Mouse (Mus musculus): ENCODE measurements around the gene Ptgfrn. TPM values are rescaled to one million over a fixed set of nuclear protein-coding genes. Genes with fewer than 3 reads are reported as not detected.

The Ptgfrn gene
- total RNA-seq, 2 experiments from 2014 or later = 31.6 to 39.6 TPM

DNA sequence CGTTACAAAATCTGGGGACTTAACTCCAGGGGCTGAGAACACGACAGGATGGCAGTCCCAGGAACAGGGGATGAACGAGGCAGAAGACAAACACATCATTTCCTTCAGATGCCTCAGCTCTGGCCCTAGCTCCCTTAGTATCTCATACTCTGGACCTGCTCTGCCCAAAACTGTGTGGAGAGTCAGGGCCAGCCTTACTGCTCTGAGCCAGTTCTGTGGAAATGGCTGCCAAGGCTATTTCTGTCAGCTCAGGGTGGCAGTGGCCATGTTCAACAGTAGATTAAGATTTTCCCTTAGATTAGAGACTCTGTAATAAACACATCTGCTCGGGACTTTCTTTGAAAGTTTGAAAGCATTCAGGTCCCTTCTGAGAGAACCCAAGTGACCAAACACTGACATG lies 58.5 kb downstream of the Ptgfrn start:
- intact Hi-C loops (cut with DNase I; ENCODE audit: low total_unique reads) = no loop called here
- DNase-seq = no peak

DNA sequence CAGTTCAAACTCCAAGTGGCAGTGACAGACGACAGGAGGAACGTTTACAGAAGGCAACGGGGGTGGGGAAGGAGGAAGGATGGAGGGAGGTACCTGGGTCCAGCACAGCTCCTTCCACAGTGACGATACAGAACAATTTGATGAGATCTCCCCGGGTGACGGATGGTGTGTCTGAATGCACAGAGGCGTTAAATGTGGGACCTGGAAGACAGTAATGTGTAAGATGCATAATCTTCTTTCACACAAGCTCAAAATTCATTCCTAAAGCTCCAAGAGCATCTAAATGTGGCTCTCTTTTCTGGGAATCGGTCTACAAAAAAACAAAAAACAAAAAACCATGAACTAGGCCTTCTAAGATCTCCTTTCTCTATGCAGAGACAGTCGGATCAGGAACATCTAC lies 60.1 kb downstream of the Ptgfrn start:
- intact Hi-C loops (cut with DNase I; ENCODE audit: low total_unique reads) = no loop called here
- DNase-seq = no peak

DNA sequence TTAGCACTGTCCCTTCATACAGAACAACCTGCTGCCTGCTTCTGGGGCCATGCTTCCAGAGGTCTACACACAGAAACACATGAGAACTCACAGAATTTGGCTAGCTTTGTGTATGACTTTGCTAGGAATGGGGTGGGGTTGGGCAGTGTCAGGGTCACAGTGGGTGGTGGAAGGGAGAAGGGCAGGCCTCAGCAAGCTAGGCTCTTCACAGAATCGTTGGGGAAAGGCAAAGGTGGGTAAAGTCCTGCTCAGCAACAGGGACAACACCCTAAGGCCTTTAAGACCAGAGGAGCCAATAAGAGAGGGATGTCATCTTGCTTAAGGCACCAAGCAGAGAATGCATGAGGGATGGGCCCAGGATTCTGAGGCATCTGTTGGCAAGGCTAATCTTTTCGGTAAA lies 61.3 kb downstream of the Ptgfrn start:
- intact Hi-C loops (cut with DNase I; ENCODE audit: low total_unique reads) = no loop called here
- DNase-seq = no peak

DNA sequence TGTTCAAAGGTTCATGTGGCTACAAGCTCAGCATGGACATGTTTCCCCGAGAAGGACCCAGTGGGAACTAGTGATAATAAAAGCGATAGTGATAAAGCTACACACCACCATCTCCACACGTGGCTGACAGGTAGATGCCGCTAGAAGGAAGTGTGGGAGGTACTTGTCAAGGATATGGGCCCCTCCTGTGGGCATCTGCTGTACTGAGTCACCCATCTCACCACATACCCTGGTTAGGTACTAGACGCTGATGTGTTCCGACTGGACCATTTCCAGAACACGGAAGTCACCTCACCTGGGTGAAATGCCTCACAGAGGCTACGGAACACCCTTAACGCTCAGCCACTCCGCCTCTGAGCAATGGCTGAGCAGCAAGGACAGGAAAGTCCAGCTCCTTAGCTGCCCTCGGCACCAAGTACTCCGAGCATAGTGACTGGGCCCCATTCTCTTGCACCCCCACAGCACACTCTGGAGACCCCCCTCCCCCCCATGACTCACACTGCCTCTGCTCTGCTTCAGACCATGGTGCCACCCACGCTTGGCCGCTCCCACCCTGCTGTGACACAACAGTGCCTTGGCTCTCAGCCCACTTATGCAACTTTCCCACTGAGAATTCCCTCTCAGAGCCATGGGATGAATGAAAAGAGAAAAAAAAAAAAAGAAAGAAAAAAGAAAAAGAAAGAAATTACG lies 62.3 kb downstream of the Ptgfrn start:
- intact Hi-C loops (cut with DNase I; ENCODE audit: low total_unique reads) = no loop called here
- DNase-seq = peak; percentile 72

DNA sequence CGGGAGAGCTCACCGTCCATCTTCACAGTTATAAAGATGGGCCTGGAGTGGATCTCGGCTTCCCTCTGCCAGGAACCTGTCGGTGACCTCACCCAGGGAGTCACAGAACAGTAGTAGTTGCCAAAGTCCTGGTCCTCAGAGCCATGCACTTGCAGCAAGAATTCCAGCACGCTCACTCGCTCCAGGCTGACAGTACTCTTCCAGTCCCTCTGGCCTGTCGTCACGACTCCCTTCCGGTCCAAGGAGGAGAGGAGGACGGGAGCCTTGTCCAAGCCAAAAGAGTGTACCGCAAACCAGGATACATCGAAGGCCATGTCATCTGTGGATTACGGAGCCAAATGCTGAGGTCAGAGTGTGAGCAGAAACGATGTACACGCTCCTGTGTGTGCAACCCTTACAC lies 64.6 kb downstream of the Ptgfrn start:
- DNase-seq = peak; percentile 75
- intact Hi-C loops (cut with DNase I; ENCODE audit: low total_unique reads) = no loop called here

DNA sequence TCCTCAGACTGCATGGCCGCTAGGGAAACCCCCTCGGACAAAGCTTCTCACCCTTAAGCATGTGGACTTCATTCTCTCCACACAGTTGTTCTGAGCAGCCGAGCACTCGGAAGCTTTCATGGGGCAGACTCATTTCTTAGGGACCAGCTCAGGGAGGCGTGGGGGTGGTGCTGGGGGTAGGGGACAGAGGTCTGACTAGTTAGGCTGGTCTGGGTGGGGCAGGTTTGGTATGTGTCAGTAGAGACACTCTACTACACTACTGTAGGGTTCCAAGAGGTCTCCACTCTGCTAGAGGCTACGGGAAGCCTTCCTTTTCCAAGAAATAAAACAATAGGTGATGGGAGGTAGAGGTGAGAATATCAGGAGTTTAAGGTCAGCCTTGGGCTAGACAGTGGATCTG lies 65.4 kb downstream of the Ptgfrn start:
- DNase-seq = no peak
- intact Hi-C loops (cut with DNase I; ENCODE audit: low total_unique reads) = no loop called here

DNA sequence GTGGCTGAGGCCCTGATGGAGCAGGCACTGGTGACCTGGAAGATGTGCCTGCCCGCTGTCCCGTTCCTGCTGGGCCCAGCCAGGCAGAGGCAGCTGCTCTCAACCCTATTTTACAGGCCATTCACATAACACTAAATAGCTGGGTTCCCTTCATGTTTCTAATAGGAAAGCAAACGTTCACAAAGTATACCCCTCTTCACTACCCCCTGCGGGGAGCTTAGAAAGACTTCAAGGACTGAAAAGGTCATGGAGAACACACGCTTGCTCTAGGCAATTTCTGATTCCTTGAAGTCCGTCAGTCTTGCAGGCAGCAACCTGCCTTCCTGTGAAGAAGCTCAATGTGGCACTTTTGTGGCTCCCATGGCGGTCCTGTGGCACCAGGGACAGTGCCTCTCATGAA lies 68.1 kb downstream of the Ptgfrn start:
- intact Hi-C loops (cut with DNase I; ENCODE audit: low total_unique reads) = no loop called here

DNA sequence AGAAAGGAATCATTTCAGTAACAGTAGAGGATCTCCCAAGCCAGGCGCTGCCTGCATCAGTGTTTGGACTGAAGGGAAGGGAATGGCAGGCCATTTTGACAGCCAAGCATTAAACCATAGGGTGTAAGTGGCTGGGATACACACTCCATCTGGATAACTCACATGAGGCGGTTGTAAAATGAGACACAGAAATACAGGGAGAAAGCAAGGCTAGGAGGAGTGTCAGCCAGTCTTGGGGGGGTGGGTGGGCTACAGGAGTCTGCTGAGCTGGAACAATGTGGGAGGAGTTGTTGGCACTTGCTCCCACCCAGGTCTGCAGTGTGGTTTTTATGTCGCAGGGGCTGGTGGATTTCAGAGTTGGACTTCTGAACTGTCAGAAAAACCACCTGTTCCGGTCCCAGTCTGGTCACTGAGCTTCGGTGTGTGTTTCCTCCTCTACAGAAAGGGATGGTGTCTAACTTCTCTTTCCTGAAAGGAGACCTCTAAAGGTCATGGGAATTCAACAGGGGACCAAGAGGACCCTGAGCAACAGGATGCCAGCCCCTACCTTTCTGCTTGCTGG lies 72.0 kb downstream of the Ptgfrn start:
- intact Hi-C loops (cut with DNase I; ENCODE audit: low total_unique reads) = no loop called here
- DNase-seq = no peak

More for the DNA sequence above, 68.1 kb downstream of the Ptgfrn start:
- no peak for DNase-seq

DNA sequence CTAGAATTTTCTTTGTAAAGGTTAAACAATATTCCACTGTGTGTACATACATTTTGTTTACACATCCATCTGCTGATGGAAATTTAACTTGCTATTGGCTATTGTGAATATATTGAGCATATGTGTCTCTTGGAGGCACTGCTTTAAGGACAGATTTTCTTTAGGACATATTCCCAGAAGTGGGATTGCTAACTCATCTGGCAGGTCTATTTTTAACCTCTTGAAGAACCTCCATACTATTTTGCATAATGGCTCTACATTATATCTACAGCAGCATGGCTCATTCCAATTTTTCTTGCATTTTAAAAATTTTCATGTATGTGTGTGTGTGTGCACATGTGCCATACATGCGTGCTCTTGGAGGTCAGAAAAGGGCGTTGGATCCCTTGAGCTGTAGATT lies 74.1 kb downstream of the Ptgfrn start:
- no peak for DNase-seq
- intact Hi-C loops (cut with DNase I; ENCODE audit: low total_unique reads) = no loop called here

DNA sequence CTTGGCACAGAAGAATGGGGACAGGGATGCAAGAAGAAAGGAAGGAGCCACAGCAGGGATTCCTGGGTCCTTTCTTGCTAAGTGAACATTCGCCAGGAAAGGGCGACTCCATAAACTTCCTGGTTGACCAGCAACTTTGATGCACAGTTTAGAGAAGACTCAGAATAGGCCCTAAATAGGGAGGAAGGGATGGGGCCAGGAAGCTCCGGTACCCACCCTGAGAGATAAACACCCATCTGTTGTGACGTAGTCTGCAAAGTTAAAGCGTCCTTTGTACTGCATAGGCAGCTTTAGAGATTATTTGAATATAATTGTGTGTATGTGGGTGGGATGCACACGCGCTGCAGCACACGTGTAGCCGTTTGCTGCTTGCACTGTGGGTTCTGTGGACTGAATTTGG lies 75.6 kb downstream of the Ptgfrn start:
- intact Hi-C loops (cut with DNase I; ENCODE audit: low total_unique reads) = no loop called here
- no peak for DNase-seq

DNA sequence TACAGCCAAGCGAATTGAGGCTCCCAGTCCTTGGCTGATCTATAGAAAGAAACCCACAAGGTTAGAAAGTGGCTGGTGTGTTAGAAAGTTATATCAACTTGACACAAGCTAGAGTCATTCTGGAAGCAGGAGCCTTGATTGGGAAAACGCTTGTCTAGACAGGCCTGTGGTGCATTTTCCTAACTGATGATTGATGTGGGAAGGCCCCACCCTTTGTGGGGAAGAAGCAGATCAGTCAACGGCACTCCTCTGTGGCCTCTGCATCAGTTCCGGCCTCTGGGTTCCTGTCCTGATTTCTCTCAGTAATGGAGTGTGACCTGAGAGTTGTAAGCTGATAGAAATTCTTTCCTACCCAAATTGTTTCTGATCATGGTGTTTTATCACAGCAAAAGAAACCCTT lies 76.4 kb downstream of the Ptgfrn start:
- intact Hi-C loops (cut with DNase I; ENCODE audit: low total_unique reads) = no loop called here
- no peak for DNase-seq

DNA sequence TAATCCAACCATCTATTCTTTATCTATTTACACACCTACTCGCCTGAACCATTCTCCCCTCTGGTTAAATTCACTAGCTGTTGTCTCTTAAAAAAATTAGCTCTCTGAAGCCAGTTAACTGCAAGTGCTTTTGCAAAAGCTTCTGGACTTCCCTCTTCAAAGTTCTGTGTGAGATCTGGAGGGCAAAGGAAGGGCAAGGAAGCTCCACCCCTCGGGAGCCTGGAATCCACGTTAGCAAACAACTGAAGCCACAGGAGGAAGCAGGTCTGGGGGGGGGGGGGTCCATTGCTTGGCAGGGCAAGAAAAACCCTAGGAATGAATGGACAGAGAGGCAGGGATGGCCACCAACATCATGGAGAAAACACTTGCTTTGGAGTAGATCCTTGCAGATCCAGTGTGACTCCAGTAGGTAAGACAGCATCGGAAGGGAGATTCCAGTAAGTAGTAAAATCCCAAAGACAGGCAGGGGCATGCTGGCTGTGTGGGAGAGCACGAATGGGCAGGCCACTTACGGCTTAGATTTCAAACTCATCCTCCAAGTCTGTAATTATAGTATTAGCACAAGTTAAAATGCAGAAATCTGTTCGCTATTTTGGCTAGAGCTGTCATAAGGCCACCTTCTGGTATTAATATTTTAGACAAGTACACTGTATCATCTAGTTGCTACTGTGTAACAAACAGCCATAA lies 78.5 kb downstream of the Ptgfrn start:
- DNase-seq = no peak
- intact Hi-C loops (cut with DNase I; ENCODE audit: low total_unique reads) = no loop called here

DNA sequence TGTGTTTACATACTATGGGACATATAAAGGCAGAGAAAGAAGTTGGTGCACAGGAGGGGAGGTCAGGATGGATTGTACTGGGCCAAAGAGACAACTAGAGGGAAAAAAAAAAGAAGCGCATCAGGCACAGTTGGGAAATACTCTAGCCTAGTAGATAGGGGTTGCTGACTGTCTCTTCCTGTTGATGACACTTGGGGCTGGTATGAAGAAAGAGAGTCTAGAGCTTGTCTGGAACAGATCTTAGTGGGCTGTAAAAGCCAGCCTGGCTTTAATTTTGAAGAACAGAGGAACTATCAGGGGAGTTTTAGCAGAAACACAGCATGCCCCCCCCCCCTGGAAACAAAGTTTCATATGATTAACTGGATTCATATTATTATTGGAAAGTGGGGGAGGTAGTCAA lies 79.4 kb downstream of the Ptgfrn start:
- intact Hi-C loops (cut with DNase I; ENCODE audit: low total_unique reads) = no loop called here
- no peak for DNase-seq

DNA sequence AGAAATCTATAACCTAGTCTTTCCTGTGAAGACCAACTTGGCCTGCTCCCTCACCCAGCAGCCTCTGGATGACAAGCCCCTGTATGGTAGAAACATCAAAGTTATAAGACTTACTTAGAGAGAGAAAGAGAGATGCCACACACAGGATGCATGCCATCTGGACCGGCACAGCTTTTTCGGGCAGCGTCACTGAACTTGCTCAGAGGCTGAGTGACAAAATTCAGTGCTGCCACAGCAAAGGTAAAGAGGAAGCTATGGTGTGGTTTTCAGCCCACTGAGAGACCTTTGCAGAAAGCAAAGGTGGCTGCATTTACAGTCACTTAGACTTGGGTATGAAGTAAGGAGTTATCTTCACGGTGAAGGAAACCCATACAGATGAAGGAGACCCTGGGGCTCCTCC lies 80.7 kb downstream of the Ptgfrn start, which contains the start of gene Cd101:
Gene Cd101 (minus strand): TSS at position 218 of the 400 bp plus-strand sequence.
- no peak for DNase-seq
- intact Hi-C loops (cut with DNase I; ENCODE audit: low total_unique reads) = no loop called here

DNA sequence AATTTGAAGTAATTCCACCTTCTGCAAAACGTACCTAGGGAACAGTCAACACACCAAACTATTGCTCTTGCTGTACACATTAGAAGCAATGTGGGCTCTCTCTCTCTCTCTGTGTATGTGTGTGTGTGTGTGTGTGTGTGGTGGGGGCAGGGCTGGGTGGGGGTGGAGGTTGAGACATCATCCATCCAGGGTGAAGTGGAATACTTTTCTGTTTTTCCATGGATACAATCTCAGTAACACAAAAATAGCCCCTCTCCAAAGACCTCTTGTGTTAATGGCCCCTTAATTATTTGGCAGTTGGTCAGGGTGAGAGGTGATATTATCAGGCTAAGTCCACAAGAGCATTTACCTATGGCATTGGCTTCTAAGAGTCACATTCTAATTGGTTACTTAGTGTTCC lies 83.3 kb downstream of the Ptgfrn start:
- DNase-seq = no peak
- intact Hi-C loops (cut with DNase I; ENCODE audit: low total_unique reads) = no loop called here

DNA sequence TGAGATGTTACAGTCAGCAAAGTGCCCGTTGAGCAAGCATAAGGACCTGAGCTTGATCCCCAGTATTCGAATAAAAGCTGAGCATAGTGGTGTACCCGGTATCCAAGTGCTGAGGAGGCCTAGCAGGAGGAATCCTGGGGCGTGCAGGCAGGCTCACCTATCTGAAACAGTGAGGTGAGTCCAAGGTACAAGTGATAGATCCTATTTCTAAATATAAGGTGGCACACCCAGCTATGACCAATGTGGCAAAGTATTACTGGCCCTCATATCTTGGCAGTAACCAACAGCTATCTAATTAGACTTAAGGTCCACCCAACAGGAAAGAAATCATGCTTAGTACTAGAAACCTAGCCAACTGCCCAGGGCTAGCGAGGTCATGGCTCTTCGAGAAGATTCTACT lies 87.1 kb downstream of the Ptgfrn start:
- intact Hi-C loops (cut with DNase I; ENCODE audit: low total_unique reads) = no loop called here
- DNase-seq = no peak

DNA sequence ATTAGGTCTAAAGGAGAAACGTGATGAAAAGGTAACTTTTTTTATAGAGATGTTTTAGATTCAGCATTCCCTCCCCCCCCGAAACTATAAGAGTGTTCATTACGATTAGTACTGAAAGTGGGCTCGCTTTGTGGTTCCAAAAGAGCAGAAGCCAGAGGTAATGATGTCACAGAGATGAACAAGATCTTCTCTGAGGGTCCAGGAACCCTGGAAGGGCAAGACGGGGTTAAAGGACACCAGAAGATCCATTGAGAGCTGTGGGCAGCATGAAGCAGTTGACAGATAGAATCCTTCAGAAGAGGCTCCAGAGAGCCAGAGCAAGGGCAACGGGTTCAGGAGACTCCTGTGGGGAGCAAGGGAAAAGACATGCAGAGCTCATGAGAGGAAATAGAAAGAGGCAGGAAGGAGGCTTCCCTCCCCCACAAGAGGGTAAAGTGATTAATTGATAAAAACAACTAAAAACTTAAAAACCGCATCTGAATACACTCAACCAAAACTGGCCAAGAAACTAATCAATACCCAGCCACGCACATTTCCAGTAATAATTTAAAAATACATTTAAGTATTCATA lies 88.5 kb downstream of the Ptgfrn start:
- DNase-seq = no peak
- intact Hi-C loops (cut with DNase I; ENCODE audit: low total_unique reads) = no loop called here

DNA sequence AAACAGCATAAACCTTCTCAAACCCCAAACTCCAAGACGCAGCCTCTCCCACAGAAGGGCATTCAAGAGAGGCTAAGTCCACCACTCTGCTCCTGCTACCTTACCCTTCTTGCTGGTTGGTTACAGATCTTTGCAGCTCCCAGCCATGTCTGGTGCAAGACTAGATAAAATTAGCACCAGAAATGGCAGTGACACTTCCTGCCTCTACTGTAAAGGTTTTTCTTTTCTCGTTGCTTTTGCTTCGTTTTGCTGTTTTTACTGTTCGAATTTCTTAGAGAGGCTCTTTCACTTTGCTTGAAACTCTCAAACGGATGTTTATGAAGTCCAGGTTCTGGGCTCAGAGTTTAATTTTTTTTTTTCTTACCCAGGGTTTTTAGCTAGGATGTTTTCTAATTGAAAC lies 89.0 kb downstream of the Ptgfrn start:
- intact Hi-C loops (cut with DNase I; ENCODE audit: low total_unique reads) = no loop called here

DNA sequence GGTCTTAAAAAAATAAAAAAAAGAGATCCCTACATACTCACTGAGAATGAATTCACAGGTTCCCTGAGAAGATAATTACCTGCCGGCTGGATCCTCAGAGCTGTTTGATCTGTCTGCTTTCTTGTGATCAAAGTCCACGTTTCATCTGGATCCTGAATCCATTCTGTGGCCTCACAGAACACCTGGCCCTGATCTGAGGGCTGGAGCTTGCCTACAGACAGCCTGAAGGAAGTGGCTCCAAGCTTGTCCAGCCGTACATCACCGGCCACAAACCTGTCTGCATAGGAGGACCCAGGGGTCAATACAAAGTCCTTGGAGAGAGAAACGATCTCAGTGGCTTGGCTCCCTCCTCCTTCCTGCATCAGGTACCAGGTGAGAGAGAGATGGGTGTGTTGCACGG lies 91.6 kb downstream of the Ptgfrn start:
- no peak for DNase-seq
- intact Hi-C loops (cut with DNase I; ENCODE audit: low total_unique reads) = no loop called here

More for the DNA sequence above, 89.0 kb downstream of the Ptgfrn start:
- no peak for DNase-seq

DNA sequence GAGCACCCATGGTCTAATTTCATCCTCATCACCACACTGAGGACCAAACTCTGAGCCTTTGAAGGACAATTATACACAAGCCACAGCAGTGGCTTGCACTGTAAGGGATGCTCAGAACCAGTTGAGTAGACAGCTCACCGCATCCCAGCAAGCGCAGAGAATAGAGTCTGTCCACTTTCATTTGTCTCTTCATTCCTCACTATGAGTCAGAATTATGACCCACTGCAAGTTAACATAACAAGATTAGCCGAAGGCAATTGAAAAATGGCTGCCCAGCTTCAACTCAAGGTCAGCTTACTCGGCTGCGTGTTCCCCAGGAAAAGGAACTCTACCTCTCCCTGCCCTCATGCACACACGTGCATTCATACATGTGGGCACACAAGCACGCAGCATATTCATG lies 94.0 kb downstream of the Ptgfrn start:
- intact Hi-C loops (cut with DNase I; ENCODE audit: low total_unique reads) = no loop called here
- no peak for DNase-seq

DNA sequence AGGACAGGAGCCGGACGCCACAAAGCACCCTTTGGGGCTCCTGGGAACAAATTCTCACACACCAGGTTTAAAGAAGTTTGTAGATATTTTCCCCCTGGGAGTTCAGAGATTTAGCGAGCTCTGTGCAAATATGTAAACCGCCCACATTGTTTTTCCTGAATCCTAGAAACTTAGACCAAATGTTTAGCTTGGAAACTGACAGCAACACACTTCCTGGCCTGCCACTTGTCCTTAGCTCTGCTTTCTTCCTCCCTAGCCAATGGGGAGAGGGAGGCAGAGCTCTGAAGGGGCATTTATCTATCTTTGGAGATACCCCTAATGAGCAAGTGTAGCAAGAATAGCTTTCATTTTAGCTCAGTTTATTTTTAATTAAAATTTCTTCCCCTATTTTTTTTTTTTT lies 94.8 kb downstream of the Ptgfrn start:
- intact Hi-C loops (cut with DNase I; ENCODE audit: low total_unique reads) = no loop called here
- DNase-seq = no peak
